Mouse (Mus musculus): Measurements from ENCODE around the gene Wdfy2. TPM values are rescaled to one million over a fixed set of nuclear protein-coding genes. Genes with fewer than 3 reads are reported as not detected.

Wdfy2 gene
- polyA plus RNA-seq, 1 experiment from 2014 or later, result 9.2 TPM

DNA sequence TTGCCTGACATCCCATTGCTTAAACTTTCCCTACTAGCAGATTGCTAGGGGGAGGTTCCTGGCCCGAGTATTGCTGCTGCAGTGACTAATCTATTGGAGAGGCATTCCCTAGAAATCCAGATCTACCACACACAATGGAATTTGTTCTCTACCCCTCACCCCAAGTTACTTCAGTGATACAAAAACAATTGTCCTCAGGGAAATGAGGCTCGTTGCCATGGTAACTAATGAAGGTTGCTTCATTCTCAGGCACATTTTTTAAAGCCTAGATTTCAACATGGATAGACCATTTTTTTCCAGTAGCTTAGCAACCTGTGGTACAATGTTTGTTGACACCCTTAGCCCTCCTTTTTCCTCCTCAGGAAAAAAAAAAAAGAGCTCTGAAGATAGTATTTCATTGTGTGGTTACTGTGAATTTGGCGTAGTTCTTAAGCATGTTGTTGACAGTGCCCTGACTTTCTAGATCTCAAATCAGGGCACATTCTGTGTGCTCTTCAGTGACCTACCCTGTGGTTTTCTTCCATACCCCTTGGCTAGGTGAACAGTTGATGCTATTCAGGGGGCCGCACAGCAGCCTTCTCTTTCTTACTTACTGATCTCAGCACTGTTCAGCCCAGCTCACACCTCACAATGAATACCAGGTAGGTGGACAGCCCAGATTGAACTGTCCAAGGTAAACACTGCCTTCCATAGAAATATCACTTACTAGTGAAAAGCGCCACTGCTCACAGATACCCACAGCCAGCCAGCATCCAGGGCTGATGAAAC, 42.8 kb downstream of the Wdfy2 start:
- peak overlapping the region; percentile 78 for H3K27ac ChIP-seq (ENCODE audit: low read depth, low read length)
- H3K9ac ChIP-seq (ENCODE audit: low read length), result no peak overlapping the region
- peaks cover 26% of the 10 kb centered on the region for H3K4me1 ChIP-seq (ENCODE audit: control insufficient read depth, insufficient read depth, low read length)
- H3K27me3 ChIP-seq (replicated peaks; ENCODE audit: control insufficient read depth, insufficient read depth, low read length), result no peaks in the 10 kb centered on the region
- WGBS, result 32% methylated on average over 5 of the region's 5 CpGs
- no peaks in the 10 kb centered on the region for H3K9me3 ChIP-seq (replicated peaks; ENCODE audit: control insufficient read depth, low read length)
- H3K36me3 ChIP-seq (ENCODE audit: control insufficient read depth, insufficient read depth, low read length), result no peaks in the 10 kb centered on the region
- peak; percentile 84 for ATAC-seq
- peak; percentile 91 for DNase-seq (ENCODE audit: low spot score)
- H3K4me3 ChIP-seq (ENCODE audit: low read depth, low read length), result no peak overlapping the region
- H3K4me2 ChIP-seq (ENCODE audit: low read length), result peak overlapping the region; percentile 1; the same call in 1 of the 2 replicates

DNA sequence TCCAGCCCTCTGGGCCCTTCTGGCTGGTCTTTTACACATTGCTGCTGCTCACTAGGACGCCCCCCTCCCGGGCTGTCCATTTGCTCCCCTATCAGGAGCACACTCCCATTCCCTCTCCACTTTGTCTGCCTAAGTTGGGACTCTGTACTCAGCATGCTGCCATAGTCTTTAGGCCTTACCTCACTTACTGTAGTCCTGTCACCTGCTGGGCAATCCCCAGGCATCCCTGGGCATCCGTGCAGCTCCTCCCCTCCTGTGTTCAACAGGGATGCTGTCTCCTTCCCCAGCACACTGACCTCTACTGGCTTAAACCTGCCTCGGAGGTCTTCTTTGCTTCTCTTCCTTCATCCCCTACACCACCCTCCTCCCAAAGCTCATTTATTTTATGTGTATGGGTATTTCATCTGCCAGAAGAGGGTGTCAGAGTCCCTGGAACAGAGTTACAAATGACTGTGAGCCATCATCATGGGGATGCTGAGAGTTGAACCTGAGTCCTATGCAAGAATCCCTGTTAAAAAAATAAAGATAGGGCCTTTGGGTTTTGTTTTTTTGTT, 44.7 kb downstream of the Wdfy2 start:
- no peak overlapping the region for H3K4me3 ChIP-seq (ENCODE audit: low read depth, low read length)
- DNase-seq (ENCODE audit: low spot score) (no peak), ATAC-seq (no peak)
- no peak overlapping the region for H3K4me2 ChIP-seq (ENCODE audit: low read length)
- 19% methylated on average over 4 of the region's 4 CpGs for WGBS
- no peaks in the 10 kb centered on the region for H3K27me3 ChIP-seq (replicated peaks; ENCODE audit: control insufficient read depth, insufficient read depth, low read length)
- H3K27ac ChIP-seq (ENCODE audit: low read depth, low read length), result no peak overlapping the region
- no peaks in the 10 kb centered on the region for H3K9me3 ChIP-seq (replicated peaks; ENCODE audit: control insufficient read depth, low read length)
- H3K9ac ChIP-seq (ENCODE audit: low read length), result no peak overlapping the region
- H3K4me1 ChIP-seq (ENCODE audit: control insufficient read depth, insufficient read depth, low read length), result peaks cover 26% of the 10 kb centered on the region
- H3K36me3 ChIP-seq (ENCODE audit: control insufficient read depth, insufficient read depth, low read length), result no peaks in the 10 kb centered on the region

DNA sequence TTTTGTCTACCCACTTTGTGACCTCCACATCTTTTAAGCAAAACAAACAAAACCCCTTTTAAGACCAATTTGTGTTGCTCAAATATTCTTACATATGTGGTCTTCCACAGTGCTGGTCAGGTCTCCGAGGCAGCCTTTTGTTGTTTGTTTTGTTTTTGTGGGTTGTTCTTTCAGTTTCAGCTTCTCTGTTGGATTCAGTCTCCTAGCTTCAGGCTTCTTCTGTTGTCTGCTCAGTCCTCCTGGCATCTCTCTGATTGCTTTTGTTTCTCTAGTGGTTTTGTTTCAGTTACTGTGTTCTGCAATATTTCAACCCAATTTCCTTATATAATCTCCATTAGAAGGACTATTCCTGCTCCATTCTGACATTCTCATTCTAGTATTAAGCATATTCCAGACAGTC, 46.1 kb downstream of the Wdfy2 start:
- no peak overlapping the region for H3K4me2 ChIP-seq (ENCODE audit: low read length)
- H3K36me3 ChIP-seq (ENCODE audit: control insufficient read depth, insufficient read depth, low read length), result no peaks in the 10 kb centered on the region
- H3K4me1 ChIP-seq (ENCODE audit: control insufficient read depth, insufficient read depth, low read length), result peaks cover 26% of the 10 kb centered on the region
- H3K9ac ChIP-seq (ENCODE audit: low read length), result no peak overlapping the region
- no peak for DNase-seq (ENCODE audit: low spot score)
- WGBS, result 45% methylated on average over 1 of the region's 1 CpGs
- no peaks in the 10 kb centered on the region for H3K9me3 ChIP-seq (replicated peaks; ENCODE audit: control insufficient read depth, low read length)
- H3K4me3 ChIP-seq (ENCODE audit: low read depth, low read length), result no peak overlapping the region
- ATAC-seq, result no peak
- no peaks in the 10 kb centered on the region for H3K27me3 ChIP-seq (replicated peaks; ENCODE audit: control insufficient read depth, insufficient read depth, low read length)
- no peak overlapping the region for H3K27ac ChIP-seq (ENCODE audit: low read depth, low read length)

DNA sequence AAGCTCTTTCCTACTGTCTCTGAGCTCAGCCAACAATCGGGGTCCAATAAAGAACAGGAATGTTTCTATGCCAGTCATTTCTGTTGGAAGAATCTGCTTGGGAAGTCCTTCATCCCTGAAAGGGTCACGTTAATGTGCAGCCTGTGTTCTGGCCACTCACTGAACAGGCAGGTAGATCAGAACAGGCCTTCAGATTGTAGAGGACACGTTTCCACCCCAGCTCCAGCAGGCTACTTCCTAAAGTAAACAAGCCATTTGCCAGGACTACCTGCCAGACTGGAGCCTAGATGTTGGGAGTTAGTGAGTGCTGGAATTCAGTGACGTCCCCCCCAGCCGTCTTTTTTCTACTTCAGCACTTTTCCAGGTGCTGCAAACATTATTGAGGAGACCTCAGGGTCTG, 46.7 kb downstream of the Wdfy2 start:
- peaks cover 20% of the 10 kb centered on the region for H3K4me1 ChIP-seq (ENCODE audit: control insufficient read depth, insufficient read depth, low read length)
- no peak overlapping the region for H3K27ac ChIP-seq (ENCODE audit: low read depth, low read length)
- no peak overlapping the region for H3K4me2 ChIP-seq (ENCODE audit: low read length)
- DNase-seq (ENCODE audit: low spot score) (no peak), ATAC-seq (no peak)
- no peak overlapping the region for H3K9ac ChIP-seq (ENCODE audit: low read length)
- no peaks in the 10 kb centered on the region for H3K9me3 ChIP-seq (replicated peaks; ENCODE audit: control insufficient read depth, low read length)
- WGBS, result 78% methylated on average over 5 of the region's 5 CpGs
- H3K27me3 ChIP-seq (replicated peaks; ENCODE audit: control insufficient read depth, insufficient read depth, low read length), result no peaks in the 10 kb centered on the region
- no peak overlapping the region for H3K4me3 ChIP-seq (ENCODE audit: low read depth, low read length)
- no peaks in the 10 kb centered on the region for H3K36me3 ChIP-seq (ENCODE audit: control insufficient read depth, insufficient read depth, low read length)

DNA sequence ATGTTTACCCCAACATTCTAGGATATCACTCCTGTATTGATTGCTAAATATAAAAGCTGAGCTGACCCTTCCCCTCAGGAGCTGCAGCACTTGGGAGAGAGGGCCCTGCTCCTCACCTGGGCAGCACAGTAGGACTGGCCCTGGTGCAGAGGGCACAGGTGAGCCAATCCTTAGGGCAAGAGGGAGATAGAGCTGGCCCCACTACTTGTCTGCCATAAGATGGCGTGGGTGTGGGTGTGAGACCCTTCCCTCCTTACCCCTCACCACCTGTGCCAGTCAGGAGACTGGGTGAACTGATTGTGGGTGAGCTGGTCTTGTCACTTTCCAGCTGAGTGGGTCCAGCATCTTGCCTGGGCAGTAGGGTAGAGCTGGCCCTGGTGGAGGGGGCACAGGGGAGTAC, 47.2 kb downstream of the Wdfy2 start:
- DNase-seq (ENCODE audit: low spot score), result no peak
- Histone ChIP-seq H3K27ac (ENCODE audit: low read depth, low read length) (no peak overlapping the region), H3K27me3 (replicated peaks; ENCODE audit: control insufficient read depth, insufficient read depth, low read length) (no peaks in the 10 kb centered on the region), H3K4me2 (ENCODE audit: low read length) (no peak overlapping the region), H3K4me1 (ENCODE audit: control insufficient read depth, insufficient read depth, low read length) (peaks cover 17% of the 10 kb centered on the region), H3K9ac (ENCODE audit: low read length) (no peak overlapping the region), H3K9me3 (replicated peaks; ENCODE audit: control insufficient read depth, low read length) (no peaks in the 10 kb centered on the region), H3K4me3 (ENCODE audit: low read depth, low read length) (no peak overlapping the region), H3K36me3 (ENCODE audit: control insufficient read depth, insufficient read depth, low read length) (no peaks in the 10 kb centered on the region)
- no peak for ATAC-seq
- 86% methylated on average over 1 of the region's 1 CpGs for WGBS

DNA sequence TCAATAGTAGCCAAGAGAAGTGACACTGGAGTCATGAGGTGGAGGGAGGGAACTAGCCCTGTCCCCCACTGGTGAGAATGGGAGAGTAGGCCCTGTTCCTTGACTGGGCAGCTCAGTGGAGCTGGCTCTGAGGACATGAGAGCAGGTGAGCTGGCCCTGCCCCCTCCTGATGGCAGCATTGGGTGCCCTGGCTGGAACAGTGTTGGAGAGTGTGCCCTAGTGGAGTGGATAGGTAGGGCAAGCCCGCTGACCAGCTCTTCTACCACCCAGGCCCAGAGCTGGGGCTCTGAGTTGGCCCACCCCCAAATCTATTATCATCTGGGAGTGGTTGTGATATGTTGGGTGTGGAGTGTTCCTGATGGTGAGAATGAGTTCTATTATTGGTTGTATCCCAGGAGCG, 47.7 kb downstream of the Wdfy2 start:
- H3K27ac ChIP-seq (ENCODE audit: low read depth, low read length), result no peak overlapping the region
- H3K4me3 ChIP-seq (ENCODE audit: low read depth, low read length), result no peak overlapping the region
- no peak overlapping the region for H3K9ac ChIP-seq (ENCODE audit: low read length)
- no peaks in the 10 kb centered on the region for H3K27me3 ChIP-seq (replicated peaks; ENCODE audit: control insufficient read depth, insufficient read depth, low read length)
- peaks cover 14% of the 10 kb centered on the region for H3K4me1 ChIP-seq (ENCODE audit: control insufficient read depth, insufficient read depth, low read length)
- 94% methylated on average over 2 of the region's 2 CpGs for WGBS
- no peaks in the 10 kb centered on the region for H3K9me3 ChIP-seq (replicated peaks; ENCODE audit: control insufficient read depth, low read length)
- H3K4me2 ChIP-seq (ENCODE audit: low read length), result no peak overlapping the region
- ATAC-seq (no peak), DNase-seq (ENCODE audit: low spot score) (no peak)
- no peaks in the 10 kb centered on the region for H3K36me3 ChIP-seq (ENCODE audit: control insufficient read depth, insufficient read depth, low read length)

DNA sequence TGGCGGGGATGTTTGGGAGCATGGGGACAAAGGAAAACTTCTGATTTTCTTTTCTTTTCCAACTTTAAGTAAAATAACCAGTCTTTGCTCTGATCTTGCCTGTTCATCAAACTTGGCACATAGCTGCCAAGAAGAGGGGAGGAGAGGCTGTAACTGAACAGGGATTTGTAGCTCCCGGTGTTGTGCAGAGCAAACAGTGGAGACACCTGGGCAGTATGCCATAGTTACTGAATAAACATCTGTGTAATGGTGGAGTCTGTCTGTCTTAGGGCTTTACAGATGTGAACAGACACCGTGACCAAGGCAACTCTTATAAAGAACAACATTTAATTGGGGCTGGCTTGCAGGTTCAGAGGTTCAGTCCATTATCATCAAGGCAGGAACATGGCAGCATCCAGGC, 53.9 kb downstream of the Wdfy2 start:
- WGBS, result 92% methylated on average over 3 of the region's 3 CpGs
- Histone ChIP-seq H3K9me3 (replicated peaks; ENCODE audit: control insufficient read depth, low read length) (no peaks in the 10 kb centered on the region), H3K27me3 (replicated peaks; ENCODE audit: control insufficient read depth, insufficient read depth, low read length) (no peaks in the 10 kb centered on the region), H3K4me2 (ENCODE audit: low read length) (no peak overlapping the region), H3K27ac (ENCODE audit: low read depth, low read length) (no peak overlapping the region), H3K4me1 (ENCODE audit: control insufficient read depth, insufficient read depth, low read length) (no peaks in the 10 kb centered on the region), H3K9ac (ENCODE audit: low read length) (no peak overlapping the region), H3K4me3 (ENCODE audit: low read depth, low read length) (no peak overlapping the region), H3K36me3 (ENCODE audit: control insufficient read depth, insufficient read depth, low read length) (no peaks in the 10 kb centered on the region)
- no peak for DNase-seq (ENCODE audit: low spot score)
- ATAC-seq, result no peak

DNA sequence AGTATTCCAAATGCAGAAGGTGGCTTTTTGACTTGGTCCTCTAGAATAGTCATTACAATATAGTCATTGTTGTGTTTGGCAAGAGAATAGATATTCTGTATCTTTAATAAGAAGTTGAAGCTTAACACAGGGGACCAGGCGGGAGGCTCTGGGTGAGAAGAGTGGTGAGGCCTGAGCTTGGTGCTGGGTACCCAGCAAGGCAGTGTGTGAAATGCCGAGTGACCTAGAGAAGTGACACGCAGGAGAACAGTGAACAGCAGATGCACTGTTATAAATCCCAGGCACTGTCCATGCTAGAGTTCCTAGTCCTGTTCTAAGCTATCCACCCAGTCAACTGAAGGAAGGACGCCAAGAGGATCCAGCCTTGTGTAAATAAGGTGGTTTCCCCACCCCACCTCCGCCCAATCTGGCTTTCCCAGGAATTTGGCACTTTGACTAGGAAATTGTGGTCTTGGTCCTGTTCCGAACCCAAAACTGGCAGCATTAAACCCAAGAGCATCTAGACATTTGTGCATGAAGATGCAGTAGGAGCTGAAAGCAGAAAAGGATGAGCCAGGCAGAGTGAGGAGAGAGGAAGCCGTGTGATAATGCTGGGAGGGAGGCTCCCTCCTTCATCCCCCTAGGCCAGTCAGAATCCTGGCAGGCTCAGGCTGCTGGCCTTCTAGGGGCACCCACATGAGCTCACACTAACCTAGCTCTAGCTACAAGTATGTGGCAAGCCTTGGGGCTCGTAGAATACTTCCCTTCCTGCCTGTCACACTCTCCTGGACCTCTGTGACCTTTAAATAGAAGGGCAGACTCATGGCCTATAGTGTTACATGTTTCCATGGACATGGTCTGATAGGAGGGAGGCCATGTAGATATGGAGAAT, 55.5 kb downstream of the Wdfy2 start:
- Histone ChIP-seq H3K36me3 (ENCODE audit: control insufficient read depth, insufficient read depth, low read length) (no peaks in the 10 kb centered on the region), H3K4me2 (ENCODE audit: low read length) (no peak overlapping the region), H3K9ac (ENCODE audit: low read length) (no peak overlapping the region), H3K4me3 (ENCODE audit: low read depth, low read length) (no peak overlapping the region), H3K27ac (ENCODE audit: low read depth, low read length) (no peak overlapping the region), H3K4me1 (ENCODE audit: control insufficient read depth, insufficient read depth, low read length) (no peaks in the 10 kb centered on the region), H3K9me3 (replicated peaks; ENCODE audit: control insufficient read depth, low read length) (no peaks in the 10 kb centered on the region), H3K27me3 (replicated peaks; ENCODE audit: control insufficient read depth, insufficient read depth, low read length) (no peaks in the 10 kb centered on the region)
- DNase-seq (ENCODE audit: low spot score), result no peak
- WGBS, result 87% methylated on average over 8 of the region's 8 CpGs
- no peak for ATAC-seq

Measured in forebrain, embryonic 14.5 days (tissue).